Mouse (Mus musculus) embryonic stem cell, embryonic (primary cell): ENCODE measurements at regions not wholly inside any gene's neighbourhood (a gene's known extent, or its start where the extent isn't known, plus 50 kb on each side); places are given as distances from the start of the nearest gene placed in this dataset.

ENCODE experiments used
- CTCF ChIA-PET, 4 experiments: fragments of 300-600 bp in 2 of 4; fragments of 350-600 bp in 2 of 4; sonication (Branson Sonifier 250); formaldehyde crosslinking; loops; one replicate each; lab custom pipeline; 2022; ENCODE audit warnings: inconsistent platforms in 2 of 4; lab: Charles Lee
- POLR2A ChIA-PET, 4 experiments: fragments of 300-600 bp in 2 of 4; fragments of 350-600 bp in 2 of 4; sonication (Branson Sonifier 250); formaldehyde crosslinking; loops; one replicate each; lab custom pipeline; 2022; ENCODE audit warnings: antibody characterized with exemption in 4 of 4, inconsistent platforms in 1 of 4; lab: Charles Lee

DNA sequence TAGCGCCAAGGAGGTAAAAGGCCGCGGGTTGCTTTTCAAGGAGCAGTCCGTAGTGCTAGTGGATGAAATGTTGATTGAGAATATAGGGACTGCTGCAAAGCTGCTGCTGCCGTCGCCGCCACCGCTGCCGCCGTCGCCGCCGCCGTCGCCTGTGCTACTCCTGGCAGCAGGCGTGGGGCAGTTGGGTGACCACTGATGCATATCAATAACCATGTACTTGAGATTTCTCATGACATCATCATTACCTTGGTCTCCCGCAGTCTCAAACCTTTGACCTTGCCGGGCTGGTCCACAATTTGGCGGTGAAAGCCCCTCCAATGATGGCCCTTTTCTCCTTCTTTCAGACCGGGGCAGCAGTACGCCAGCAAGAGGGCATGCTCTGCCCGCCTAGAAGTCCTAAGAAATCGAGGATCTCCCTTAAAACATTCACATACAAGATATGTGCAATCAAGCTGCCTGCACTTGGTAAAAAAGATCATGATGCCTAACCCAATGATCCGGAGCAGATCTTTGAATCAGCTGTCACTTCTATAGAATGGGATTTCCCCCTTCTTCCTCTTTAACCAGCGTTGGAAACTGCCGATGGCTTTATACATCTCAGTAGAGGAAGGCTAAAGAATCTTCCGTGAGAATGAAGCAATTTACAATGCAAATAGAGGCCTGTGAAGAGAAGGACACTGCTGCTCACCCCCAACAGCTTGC, 234.1 kb downstream of the Mef2c start:
- ChIA-PET POLR2A (interaction anchor here in 3 of 4 experiments (0.6 to 1.2 kb wide), 4 partner anchors 9 to 238 kb away, joined by 3 to 5 read pairs (median 4); no protein-coding TSS in a partner anchor), CTCF (interaction anchor here in 1 of 4 experiments (1.2 kb wide), 1 partner anchor 23 kb away, joined by 3 read pairs; no protein-coding TSS in a partner anchor)

GRCm38 (mm10) chr13:83738528-83738981, 234.7 kb downstream of the Mef2c start:
- POLR2A ChIA-PET = interaction anchor here in 3 of 4 experiments (0.6 to 1.2 kb wide), 3 partner anchors 9 to 237 kb away, joined by 3 to 5 read pairs (median 4); no protein-coding TSS in a partner anchor

DNA sequence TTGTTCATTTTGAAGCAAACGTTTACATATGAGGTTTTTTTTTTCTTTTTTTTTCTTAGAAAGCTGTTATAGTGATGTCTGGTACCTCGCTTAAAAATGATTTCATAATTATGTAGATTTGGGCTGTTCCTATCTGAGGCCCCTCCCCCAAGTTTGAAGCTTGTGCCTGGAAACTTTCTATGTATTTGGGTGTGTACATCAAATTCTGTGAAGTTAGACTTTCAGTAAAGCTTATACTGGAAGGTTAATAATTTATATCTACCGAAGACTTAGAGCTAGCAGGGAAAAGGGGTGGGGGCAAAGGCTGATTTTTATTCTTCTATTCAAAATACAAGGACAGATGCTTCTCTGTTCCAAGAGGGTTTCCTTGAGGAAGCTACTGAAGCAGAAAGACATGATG, 235.3 kb downstream of the Mef2c start:
- ChIA-PET CTCF (interaction anchor here in 2 of 4 experiments (0.7 to 1.3 kb wide), 2 partner anchors 24 to 83 kb away, joined by 4 to 8 read pairs; no protein-coding TSS in a partner anchor), POLR2A (interaction anchor here in 2 of 4 experiments (1.2 to 2.2 kb wide), 3 partner anchors 9 to 14 kb away, joined by 3 to 8 read pairs (median 4); no protein-coding TSS in a partner anchor)

More at GRCm38 (mm10) chr13:83738528-83738981, 234.7 kb downstream of the Mef2c start:
- CTCF ChIA-PET = interaction anchor here in 1 of 4 experiments (1.3 kb wide), 1 partner anchor 24 kb away, joined by 8 read pairs; no protein-coding TSS in a partner anchor

DNA sequence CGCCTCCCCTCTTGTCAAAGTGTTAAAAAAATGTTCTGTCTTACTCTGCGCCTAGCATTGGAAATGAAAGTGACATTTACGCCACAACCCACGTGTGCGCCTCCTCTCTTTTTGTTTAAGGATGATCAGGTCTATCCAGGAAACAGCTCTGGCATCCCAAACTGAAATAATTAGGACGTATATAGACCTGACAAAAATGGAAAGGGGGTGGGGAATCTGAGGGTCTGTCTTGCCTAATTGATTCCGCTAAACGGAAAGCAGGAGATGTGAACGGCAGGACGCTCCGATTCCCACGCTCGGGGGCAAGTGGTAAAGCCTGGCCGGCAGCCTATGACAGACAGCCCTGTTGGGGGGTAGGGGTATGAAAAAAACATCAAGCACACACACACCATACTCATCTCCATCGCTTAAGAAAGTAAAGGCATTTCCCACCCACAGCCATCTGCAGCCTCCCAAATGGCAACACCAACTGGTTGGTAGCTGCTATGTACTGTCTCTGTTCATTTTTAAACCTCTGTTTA, 235.8 kb downstream of the Mef2c start:
- ChIA-PET CTCF (interaction anchor here in 2 of 4 experiments (0.7 to 1.3 kb wide), 2 partner anchors 25 to 84 kb away, joined by 4 to 8 read pairs; no protein-coding TSS in a partner anchor), POLR2A (interaction anchor here in 1 of 4 experiments (1.0 to 2.2 kb wide), 3 partner anchors 10 to 25 kb away, joined by 4 to 8 read pairs (median 4); no protein-coding TSS in a partner anchor)

DNA sequence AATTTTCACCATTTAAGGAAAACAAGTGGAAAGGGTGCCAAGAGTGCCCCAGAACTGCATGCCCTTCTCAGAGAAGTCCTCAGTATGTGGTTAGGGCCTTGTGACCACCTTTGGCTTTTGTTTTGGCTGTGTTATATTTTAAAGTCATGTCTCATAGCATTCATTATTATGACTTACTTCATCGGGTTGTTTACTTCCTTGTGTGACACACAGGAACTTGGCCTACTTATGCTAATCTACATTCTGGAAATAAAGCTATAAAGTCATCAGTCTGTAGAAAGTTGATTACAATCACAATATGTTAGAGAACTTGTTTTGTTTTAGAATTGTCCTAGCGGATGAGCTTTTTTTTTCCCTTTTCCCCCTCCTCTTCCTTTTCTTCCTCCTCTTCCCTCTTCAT, 236.3 kb downstream of the Mef2c start:
- POLR2A ChIA-PET = interaction anchor here in 2 of 4 experiments (1.0 to 2.2 kb wide), 4 partner anchors 9 to 26 kb away, joined by 4 to 9 read pairs (median 6); no protein-coding TSS in a partner anchor
- CTCF ChIA-PET = interaction anchor here in 1 of 4 experiments (1.2 kb wide), 1 partner anchor 10 kb away, joined by 5 read pairs; no protein-coding TSS in a partner anchor

DNA sequence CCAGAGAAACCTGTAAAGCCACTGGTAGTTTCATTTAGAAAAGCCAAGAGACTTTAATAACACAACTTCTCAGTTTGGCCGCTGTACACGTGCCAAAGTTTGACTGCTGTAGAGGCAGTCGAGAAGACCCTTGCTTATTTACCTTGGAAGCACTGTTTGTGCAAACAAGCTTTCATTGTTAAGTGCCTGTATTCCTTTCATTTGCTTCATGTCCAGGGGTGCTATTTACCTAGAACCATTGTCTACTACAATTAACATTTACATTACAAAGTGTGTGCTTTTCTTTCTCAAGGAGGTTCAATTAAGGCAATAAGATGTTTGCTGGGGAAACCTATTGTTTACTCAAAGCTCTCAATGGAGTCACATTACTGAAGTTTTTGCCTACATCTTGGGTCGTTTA, 236.9 kb downstream of the Mef2c start:
- POLR2A ChIA-PET = interaction anchor here in 2 of 4 experiments (1.5 to 2.2 kb wide), 3 partner anchors 9 to 11 kb away, joined by 5 to 9 read pairs (median 8); no protein-coding TSS in a partner anchor
- CTCF ChIA-PET = interaction anchor here in 1 of 4 experiments (1.2 kb wide), 1 partner anchor 10 kb away, joined by 5 read pairs; no protein-coding TSS in a partner anchor

GRCm38 (mm10) chr13:83741591-83742021, 237.8 kb downstream of the Mef2c start:
- ChIA-PET CTCF (interaction anchor here in 1 of 4 experiments (1.2 kb wide), 1 partner anchor 11 kb away, joined by 5 read pairs; no protein-coding TSS in a partner anchor), POLR2A (interaction anchor here in 1 of 4 experiments (1.5 to 1.6 kb wide), 2 partner anchors 10 to 12 kb away, joined by 5 to 9 read pairs; no protein-coding TSS in a partner anchor)

DNA sequence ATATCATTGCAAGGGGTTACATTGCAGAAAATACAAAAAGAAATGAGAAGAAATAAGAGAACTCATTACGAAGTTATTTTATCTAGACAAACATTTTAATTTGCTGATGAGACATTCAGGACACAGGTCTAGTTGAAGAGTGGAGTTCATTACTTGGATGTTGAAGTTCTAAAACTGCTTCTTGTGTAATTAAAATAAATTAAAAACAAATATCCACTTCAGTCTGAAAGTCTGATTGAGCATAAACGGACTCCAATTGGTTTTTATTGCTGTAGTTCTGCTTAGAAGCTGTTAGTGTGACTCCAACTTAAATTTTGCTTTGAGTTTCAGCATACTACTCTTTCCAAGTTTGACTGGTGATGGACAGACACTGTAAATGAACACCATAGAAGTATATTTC, 238.3 kb downstream of the Mef2c start:
- POLR2A ChIA-PET = no interaction called here
- CTCF ChIA-PET = no interaction called here

DNA sequence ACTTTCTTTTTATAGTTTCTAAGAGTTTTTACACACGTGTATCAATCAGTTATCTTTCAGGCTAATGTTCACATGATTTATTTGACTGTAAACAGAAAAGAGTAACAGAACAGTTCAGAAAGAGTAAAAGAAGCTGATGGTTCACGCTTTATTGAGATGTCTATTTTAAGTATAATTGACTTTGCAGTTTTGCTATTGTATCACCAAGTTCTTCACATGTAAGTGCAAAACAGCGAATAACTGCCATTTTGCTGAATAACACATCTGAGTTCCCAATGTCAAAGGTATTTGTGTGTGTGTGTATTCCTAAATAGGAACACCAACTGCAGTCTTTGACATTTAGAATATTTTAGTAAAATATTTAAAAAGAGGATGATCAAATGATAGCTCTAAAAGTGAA, 238.7 kb downstream of the Mef2c start:
- CTCF ChIA-PET = no interaction called here
- POLR2A ChIA-PET = no interaction called here

- POLR2A ChIA-PET = no interaction called here
Measured at GRCm38 (mm10) chr13:83743381-83743780, 239.5 kb downstream of the Mef2c start.

GRCm38 (mm10) chr13:83744110-83744752, 240.4 kb downstream of the Mef2c start:
- CTCF ChIA-PET = no interaction called here
- POLR2A ChIA-PET = interaction anchor here (0.6 to 1.7 kb wide), 7 partner anchors 9 to 29 kb away, joined by 3 to 7 read pairs (median 4); no protein-coding TSS in a partner anchor

More at GRCm38 (mm10) chr13:83743381-83743780, 239.5 kb downstream of the Mef2c start:
- CTCF ChIA-PET = no interaction called here

DNA sequence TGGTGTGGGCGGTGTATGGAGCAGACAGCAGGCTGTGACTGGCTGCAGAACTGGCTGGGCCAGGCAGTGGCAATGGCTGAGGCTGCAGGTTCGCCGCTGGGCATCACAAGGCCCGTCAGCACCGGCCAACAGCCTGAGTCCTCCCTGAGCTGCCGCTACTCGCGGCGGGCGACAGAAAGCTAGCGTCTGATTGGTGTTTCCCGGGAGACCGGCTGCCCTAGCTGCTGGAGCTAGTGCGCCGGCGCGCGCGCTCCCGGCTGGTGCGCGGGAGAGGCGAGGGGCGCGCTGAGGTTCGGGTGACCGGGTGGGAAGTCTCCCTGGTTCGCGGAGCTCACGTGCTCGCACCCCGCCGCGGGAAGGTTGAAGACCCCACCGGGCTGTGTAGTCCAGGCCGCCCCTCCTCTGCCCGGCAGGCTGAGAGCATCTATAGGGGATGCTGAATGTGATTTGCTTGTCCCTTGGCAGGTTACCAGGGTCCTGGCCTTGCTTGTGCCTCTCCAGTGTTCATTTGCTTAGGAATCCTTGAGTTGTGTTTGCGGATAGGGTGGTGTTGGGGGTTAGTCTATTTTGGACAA, 241.2 kb downstream of the Mef2c start:
- ChIA-PET CTCF (interaction anchor here in 1 of 4 experiments (0.6 kb wide), 1 partner anchor 12 kb away, joined by 3 read pairs; no protein-coding TSS in a partner anchor), POLR2A (interaction anchor here (0.6 to 1.7 kb wide), 9 partner anchors 8 to 477 kb away, joined by 3 to 7 read pairs (median 5); partner anchors contain the start of gene Tmem161b (in 1 of the 4))

GRCm38 (mm10) chr13:83745961-83746360, 242.1 kb downstream of the Mef2c start:
- CTCF ChIA-PET = no interaction called here
- POLR2A ChIA-PET = interaction anchor here in 2 of 4 experiments (1.1 to 1.7 kb wide), 3 partner anchors 13 to 31 kb away, joined by 4 to 5 read pairs (median 5); no protein-coding TSS in a partner anchor

- ChIA-PET POLR2A (no interaction called here), CTCF (no interaction called here)
Measured at GRCm38 (mm10) chr13:83747671-83748070, 243.8 kb downstream of the Mef2c start.

- POLR2A ChIA-PET = no interaction called here
Measured at GRCm38 (mm10) chr13:83749376-83750150, 245.7 kb downstream of the Mef2c start.

DNA sequence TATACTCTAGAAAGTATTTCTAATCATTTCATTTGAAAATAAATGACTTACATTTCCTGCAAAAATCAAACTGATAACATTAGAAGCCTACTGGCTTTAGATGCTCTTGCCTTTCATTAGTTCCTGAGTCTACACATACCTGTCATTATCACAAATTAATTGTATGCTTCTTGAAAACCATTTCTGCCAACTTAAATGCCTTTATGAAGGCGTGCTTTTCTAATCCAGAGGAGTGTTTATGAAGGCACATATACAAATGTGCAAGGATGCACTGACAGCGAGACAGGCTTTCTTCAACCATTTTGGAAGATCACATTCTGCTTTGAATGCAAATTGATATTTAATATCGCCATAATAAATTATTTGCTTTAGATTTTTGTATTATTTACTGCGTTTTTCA, 246.6 kb downstream of the Mef2c start:
- CTCF ChIA-PET = no interaction called here
- POLR2A ChIA-PET = interaction anchor here in 1 of 4 experiments (1.5 kb wide), 1 partner anchor 16 kb away, joined by 3 read pairs; no protein-coding TSS in a partner anchor

More at GRCm38 (mm10) chr13:83749376-83750150, 245.7 kb downstream of the Mef2c start:
- CTCF ChIA-PET = no interaction called here
